Mouse (Mus musculus): ENCODE measurements around the gene Aak1. TPM values are rescaled to one million over a fixed set of nuclear protein-coding genes. Genes with fewer than 3 reads are reported as not detected.

Gene Aak1
- total RNA-seq, 1 experiment from 2014 or later: 81.9 TPM

DNA sequence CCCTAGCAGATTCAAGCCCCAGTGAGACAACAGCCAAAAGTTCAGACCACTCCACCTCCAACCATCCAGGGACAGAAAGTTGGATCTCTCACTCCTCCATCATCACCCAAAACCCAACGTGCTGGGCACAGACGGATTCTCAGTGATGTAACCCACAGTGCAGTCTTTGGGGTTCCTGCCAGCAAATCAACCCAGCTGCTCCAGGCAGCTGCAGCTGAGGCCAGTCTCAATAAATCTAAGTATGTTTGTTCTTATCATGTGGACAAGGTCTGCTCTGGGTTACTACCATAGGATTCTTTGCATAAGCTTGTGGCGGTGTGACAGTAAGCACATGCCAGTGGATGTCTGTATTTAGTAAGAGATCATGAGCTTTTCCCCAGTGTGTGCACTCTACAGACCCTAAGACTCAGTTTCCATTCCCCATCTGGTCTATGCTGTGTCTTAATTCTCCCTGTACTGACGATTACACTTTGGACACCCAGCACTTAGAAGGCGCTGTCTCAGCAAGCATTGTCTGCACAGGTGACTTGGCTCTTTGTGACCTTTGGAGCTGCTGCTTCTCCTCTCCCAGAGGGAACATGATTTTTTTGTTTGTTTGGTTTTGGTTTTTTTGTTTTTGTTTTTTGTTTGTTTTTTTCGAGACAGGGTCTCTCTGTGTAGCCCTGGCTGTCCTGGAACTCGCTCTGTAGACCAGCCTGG lies 114.8 kb downstream of the Aak1 start:
- DNase-seq: no peak

DNA sequence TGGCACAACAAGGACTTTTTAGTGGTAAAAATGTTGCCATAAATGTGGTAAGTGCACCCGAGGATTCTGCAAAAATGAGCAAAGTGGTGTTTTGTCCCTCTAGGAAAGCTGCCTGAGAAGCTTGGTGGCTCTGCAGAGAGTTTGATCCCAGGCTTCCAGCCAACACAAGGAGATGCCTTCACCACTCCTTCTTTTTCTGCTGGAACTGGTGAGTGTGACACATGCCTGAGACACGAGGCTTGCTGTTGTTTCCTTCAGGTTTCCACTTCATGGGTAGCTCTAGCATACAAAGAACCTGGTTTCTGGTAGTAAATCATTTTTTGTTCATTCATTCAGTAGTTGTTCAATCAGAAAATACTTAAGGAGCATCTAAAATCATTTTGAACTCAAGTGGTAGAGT lies 117.8 kb downstream of the Aak1 start:
- DNase-seq: no peak

DNA sequence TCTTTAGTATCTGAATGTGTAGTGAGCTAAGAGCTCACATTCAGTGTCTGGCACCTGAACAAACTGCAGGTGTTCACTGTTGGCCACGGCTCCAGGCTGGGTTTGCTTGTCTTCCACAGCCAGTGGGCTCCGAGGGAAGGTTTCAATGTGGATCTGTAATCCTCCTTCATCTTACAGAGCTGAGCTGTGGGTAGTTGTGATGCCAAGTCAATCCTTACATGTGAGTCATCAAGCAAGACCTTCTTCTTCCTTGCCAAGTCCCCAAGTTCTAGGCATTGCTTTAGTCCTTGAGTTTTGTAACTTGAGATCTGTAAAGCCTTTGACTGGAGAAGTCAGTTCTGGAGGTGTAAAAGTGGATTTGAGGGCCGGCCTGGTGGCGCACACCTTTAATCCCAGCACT lies 124.6 kb downstream of the Aak1 start:
- peak; percentile 13 for DNase-seq

DNA sequence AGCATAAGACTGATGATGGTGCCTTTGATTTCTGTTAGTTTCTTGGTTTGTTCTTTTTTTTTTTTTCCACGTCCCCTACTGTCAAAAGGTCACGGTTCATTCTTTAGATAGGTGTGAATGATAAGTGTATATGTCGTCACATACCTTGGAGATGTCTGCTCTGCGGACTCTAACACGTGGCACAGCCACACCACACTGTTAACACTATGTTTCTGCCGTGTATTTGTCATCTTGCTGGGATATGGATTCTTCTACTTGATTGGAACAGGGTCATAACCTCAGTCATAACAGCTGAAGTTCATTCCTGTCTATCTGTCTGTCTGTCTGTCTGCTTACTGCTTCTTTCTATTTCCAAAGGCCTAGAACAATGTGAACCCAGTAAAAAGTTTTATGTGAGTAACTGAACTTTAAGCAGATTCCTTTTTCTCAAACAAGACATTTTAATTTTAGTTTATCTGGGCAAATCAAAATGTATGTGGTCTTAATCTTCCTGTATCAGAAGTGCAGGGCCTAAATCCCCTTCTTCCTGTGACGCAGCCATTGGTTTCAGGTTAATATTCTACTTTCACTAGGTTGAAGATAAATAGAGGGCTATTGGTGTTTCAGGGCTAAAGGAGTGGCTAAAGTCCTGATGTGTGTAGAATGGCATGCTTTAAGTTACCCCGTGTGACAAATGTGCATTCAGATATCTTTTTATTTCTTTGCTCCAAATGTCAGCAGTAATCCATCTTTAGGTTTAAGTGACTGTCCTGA lies 129.0 kb downstream of the Aak1 start:
- DNase-seq: no peak

DNA sequence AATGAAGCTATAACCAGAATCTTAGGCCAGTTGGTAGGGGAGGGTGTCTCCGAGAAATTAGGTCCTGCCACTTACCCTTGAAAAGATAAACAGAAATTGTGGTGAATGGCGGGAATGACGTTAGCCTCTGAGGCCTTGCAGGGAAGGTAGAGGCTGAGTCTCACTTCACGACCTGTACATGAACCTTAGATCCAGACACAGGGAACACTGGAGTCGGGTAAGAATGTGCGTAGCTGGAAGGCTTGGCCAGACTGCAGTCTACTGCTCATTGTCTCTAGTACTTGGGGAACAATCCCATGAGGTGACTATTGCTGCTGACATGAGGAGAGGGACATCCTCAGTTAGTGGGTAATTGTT lies 129.6 kb downstream of the Aak1 start:
- DNase-seq: no peak

DNA sequence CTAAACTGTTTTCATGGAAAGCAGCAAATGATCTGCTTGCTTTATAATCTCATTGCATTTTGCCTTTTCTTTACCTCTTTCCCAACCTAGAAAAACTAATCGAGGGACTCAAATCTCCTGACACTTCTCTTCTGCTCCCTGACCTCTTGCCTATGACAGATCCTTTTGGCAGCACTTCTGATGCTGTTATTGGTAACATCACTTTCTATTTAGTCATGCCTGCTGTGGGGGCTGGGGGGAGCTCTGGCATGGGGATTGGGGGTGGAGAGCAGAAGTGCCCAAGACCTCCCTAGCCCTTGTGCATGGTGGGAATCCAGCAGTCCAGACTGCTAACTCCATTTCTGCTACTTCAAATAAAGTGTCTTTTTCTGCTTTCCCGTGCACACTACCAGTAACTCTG lies 131.9 kb downstream of the Aak1 start:
- peak; percentile 38 for DNase-seq

DNA sequence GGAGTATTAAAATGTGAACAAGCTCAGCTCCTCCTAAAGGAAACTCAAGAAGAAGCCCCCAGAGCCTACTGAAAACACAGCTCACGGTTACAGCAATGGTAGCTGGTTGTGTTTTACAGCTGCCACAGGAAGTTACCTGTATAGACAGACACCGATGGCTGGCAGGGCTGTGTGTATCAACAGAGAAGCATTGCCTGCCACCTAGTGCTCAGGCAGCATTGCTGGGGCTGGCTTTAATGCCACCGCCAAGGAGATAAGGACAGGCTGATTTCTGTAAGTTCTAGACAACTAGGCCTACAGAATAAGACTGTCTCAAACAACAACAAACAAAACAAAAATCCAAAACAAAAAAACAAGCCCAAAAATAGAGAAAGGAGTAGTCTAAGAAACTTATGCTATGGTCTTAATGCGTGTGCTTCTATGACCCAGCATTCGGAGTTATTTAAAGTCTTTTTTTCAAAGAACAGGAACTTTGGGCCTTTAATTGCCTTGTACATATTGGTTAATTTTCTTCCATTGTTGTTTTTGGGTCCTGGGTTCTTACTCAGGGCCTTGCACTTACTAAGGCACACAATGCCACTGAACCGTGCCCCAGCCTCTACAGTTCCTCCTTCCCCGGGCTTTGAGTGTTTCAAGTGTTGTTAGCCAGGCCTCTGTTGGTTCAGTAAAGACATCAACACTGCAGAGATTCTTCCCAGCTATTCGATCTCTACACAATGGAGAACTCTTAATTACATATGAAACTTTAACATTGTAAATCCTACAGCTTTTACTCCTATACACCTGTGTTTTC lies 136.2 kb downstream of the Aak1 start:
- DNase-seq: no peak

DNA sequence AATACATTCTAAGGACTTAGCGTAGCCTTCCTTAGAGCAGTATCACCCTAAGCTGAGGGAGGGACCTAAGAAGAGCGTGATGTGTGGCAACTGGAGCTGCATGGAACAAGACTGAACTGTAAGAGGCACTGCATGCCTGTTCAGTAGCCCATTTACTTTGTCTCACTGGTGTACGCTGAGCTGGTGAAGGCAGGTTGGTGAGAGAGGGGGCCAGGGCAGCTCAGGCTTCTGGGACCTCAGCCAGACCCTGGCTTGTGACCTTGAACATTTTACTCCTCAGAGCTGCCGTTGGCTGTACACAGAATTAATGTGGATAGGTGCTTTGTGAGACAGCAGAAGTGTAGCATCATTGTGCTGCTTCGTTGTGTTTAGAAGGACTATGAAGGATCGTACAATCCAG lies 140.3 kb downstream of the Aak1 start:
- DNase-seq: peak; percentile 79

DNA sequence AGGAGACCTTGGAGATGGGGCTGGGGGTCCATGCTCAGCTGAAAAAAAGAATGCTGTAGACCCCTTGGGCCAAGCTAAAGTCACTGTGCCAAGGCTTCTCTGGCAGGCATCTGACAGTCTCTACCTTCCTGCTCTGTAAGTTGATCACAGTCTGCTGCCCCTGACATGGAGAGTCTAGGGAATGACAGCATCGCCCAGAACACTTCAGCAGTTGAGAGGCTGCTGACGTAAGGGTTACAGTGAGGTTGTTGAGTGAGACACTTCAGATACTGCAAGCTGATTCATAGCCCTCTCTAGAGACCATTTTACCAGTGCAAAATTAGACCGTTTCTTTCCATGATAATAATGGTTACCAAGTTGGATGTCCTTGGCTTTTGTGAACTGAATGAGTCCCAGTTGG lies 141.7 kb downstream of the Aak1 start:
- no peak for DNase-seq

DNA sequence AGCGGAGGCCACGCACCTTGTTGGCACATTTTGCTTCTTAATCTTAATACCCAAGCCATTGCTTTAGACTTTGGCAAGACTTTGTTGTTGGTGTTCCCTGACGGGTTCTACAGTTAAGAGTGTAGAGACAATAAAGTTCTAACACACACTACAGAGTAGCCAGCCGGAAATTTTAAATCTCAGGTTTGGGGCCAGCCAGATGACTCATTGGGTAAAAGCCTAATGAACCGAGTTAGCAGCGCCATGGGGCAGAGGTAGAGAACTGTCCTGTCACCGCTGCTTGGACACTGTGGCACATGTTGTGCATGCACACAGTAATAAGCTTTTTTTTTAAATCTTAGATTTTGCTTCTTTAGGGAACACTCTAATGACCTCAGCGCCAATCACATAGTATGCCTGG lies 143.0 kb downstream of the Aak1 start:
- no peak for DNase-seq

DNA sequence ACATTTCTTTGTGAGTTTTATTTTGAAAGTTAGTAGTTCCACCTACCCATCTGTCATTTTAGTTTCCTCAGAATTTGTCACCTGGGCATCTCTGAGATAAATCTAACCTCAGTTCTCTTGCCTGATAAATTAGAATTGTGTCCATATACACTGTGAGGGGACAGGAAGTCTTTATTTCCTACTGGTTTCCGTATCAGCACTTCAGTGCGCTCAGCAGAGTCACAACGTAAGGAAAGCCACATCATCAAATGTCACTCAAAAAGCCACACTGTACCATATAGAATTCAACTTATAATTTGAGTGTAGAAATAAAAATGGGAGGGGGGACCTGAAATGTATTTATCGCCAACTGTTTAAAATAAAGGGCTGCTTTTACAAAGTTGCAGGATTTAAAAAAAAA lies 144.9 kb downstream of the Aak1 start:
- DNase-seq: no peak

DNA sequence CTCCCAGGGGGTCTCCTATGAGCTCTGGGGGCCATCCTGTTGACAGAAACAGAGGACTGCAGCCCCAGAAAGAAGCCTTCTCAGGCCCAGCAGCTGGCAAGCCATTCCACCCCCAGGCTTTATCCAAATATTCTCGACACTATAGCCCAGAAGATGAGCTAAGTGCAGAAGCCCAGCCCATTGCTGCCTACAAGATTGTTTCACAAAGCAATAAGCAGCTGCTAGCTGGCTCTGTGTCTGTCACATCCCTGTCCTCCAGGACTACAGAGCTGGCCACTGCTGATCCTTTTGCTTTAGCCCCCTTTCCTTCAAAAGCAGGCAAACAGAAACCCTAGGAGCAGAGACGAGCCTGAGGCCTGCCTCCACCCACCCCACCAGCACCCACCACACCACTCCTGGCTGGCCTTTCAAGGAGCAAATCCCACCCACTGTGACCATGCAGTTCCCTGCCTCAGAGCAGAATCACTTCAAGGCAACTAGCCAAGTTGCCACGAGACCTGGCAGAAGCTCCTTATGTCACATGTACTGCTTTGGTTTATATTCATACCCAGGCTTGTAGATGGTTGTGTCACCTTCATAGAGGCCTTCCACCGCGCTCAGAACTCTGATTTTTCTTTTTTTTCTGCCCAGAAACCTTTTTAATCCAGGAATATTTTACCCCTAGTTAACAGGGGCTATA lies 147.5 kb downstream of the Aak1 start:
- no peak for DNase-seq

DNA sequence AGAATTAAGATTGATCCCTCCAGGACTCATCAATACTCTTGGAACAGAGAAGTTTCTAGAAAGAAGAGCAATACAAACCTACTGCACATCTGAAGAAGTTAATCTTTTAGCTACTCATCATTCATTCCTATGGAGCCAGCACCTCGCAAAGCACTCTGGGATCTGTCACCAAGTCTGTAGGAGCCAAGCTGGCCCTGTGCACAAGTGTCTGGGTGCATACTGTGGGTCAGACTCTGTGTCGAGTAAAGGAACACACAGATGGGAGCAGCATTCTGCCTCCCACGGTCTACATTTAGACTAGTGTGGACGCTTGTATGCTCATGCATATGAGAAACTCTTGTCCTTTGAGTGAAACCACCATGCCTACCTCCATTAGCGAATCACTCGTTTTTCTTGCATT lies 148.0 kb downstream of the Aak1 start:
- DNase-seq: no peak

DNA sequence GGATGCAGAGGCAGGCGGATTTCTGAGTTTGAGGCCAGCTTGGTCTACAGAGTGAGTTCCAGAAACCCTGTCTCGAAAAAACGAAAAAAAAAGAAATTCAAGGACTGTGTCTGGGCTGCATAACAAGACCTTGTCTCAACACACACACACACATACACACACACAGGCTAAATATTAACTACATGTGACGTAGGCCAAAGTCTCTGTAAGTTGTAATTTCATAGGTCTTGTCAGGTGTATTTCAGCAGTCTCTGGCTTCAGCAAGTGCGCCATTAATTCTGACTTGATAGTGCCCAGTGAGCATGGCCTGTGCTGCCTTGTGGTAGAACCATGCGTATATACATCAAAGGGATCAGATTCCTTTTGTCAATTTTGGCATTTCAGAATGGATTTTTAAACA lies 152.7 kb downstream of the Aak1 start:
- no peak for DNase-seq

DNA sequence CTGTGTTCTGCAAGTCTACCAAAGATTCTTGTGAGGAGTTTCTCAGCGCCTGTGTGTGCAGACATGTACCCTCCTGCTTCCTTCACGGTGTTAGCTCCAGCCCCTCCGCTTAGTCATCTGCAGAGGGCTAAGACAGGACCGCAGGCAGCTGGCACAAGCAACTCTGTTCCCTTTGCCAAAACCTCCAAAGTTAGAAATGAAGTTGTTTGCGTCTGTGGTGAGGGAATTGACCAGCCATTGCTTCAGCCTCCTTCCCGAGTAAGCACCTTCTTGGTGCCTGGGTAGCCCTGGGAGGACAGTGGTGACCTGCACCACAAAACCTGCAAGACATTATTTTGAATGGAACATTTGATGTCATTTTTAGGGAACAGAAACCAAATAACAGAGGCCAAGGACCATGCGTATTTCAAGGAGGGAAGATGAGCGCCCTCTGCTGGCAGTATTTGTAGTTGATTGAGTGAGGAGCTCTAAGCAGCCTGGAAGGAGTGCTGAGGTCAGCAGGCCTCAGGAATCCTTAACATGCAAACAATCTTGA lies 153.3 kb downstream of the Aak1 start:
- DNase-seq: peak; percentile 90

DNA sequence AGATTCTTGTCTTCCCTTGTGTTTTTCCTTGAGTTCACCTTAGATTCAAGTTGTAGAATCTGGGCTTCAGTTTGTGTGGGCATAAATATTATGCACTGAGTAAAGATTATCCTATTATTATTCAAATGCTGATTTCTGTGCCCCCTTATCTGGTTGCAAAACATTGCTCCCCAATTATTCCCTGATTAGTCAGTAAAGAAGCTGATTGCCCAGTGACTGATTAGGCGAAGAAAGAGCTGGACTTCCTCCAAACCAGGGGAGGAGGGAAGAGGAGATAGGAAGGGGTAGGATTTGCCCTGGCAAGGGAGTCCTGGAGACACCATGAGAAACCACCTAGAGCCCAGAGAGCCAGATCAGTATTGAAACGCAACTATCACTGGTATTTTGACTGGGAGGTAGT lies 154.8 kb downstream of the Aak1 start:
- DNase-seq: no peak

DNA sequence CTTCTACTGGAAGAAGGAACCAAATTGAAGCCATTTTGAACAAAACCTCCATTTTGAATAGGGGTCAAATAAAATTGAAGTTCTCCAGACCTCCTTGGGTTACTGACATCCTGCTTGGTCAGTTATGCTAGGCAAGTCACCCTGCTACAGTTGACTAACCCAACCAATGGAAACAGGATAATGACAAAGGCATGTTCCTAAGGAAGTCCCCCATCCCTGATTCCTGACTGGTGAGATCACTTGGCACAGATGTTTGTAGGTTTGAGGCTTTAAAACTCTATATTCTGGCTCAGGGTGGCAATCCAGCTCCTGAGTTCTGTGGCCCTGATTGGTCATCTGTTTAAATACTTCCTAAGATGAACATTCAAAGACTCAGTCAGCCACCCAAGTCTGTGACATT lies 156.3 kb downstream of the Aak1 start:
- DNase-seq: no peak

DNA sequence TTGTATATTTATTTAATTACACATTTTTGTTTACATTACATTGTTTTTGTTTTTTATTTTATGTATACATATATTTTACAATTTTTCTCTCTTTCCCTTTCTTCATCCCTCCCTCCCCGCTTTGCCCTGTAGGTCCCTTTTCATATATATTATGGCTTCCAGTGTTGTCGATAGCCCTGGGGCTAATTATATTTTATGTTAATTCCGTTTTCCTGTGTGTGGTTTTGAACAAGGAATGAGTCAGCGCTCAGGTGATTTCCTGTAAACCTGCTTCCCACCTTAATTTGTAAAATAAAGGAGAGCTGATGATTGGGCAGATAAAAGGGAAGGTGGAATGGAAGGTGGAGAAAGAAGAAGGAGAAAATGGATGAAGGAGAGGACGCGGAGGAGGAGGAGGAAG lies 159.6 kb downstream of the Aak1 start, which contains the start of gene Nfu1:
Nfu1 (plus strand) TSS at position 350 of the 400 bp plus-strand sequence.
- no peak for DNase-seq

DNA sequence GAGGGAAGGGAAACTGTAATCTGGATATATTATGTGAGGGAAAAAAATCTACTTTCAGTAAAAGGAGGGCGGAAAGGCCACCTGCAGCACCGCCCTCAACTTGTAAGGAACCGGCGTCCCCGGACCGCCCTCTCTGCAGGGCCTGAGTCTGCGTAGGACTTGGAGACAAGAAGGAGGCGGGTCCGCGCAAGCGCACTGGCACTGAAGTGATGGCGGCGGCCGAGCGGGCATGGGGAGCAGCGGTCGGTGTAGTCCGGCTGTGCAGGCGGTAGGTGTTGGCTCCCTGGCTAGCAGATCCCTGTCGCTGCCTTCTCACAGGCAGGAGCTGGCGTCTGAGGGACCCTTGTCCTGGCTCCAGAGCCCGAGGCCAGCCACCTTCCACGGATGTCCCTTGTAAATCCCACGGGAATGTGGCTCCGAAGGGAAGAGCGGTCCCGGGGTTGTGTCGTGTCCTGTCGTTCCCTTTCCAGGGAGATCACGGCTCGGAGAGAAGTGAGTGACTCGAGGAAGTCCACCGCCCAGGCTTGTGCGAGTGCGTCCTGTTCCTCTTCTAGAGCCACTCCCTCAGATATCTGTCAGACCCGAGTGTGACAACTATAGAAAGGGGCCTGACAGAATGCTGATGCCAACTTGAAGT lies 160.5 kb downstream of the Aak1 start:
- peak; percentile 98 for DNase-seq

DNA sequence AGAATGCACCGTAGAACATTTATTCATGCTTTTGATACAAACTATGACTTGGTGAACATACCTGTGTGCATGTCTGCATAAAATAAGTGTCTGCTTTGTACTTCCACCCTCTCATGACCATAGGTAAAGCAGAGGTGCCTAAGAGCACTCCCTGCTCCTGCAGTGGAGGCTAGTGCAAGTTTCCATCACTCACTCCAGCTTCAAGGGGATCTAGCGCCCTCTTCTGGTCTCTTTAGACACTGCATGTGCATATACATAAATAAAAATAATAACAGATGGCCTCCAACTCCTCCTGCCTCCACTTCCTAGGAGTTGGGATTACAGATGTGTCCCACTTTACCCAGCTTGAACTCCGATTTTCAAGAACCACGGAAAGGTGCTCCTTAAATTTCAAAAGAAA lies 167.6 kb downstream of the Aak1 start:
- DNase-seq: peak; percentile 70

DNA sequence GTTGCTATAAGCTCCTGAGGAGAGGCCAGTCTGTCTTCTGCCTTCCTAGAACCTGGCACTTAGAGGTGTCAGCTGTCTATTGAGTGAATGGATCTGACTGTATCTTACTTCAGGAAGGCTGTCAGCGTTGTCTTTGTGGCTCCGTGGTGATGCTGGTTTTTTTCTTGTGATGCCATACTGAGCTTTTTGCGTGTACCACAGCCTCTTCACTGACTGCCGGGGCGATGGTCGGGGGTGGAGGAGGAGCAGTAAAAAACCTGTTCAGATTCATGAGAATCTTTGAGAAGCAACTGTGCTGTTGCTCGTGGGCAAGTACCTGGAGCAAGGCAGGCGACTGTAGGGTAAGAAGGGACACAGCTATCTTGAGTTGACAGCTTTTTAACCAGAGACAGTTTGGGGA lies 169.6 kb downstream of the Aak1 start:
- no peak for DNase-seq

DNA sequence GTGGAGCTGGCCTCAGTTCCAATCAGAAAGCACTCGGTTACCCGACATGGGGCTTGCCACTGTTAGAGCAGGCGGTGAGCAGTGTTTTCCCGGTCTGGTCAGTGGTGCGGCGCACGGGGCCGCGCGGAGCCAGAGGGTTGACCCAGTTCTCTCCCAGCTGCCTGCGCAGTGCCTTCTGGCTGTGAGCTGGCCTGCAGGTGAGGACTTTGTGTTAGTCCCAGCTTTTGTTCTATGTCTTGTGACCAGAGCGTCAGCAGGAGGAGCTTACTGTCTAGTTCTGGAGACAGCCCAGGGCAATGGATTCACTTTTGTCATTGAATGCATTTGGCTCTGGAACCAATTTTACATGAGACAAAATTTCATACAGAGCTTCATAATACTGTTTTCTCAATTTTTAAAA lies 172.5 kb downstream of the Aak1 start:
- DNase-seq: no peak

Data from adrenal gland, postnatal 14 days (tissue).